Mouse (Mus musculus) embryonic facial prominence, embryonic 12.5 days (tissue): ENCODE measurements around the gene Asgr1. TPM values are rescaled to one million over a fixed set of nuclear protein-coding genes. Genes with fewer than 3 reads are reported as not detected.
A peak's percentile ranks its signal among the peaks of the same experiment; 100 is the strongest.

Experiments used
- ATAC-seq: fragments of 200-750 bp; cut with Nextera tagmentation; 2 replicates; pipeline ENCODE4 v1.8.0; 2017; ENCODE audit not compliant: insufficient number of reproducible peaks, insufficient read depth, low FRiP score, low TSS enrichment
- H3K27ac ChIP-seq: fragments of 300-500 bp; sonication (generic); 2 replicates; pipeline ENCODE4 v1.5.1; 2016; ENCODE audit warnings: mild to moderate bottlenecking
- H3K27me3 ChIP-seq: fragments of 300-500 bp; sonication (generic); 2 replicates; pipeline ENCODE4 v1.6.1; 2016; ENCODE audit warnings: mild to moderate bottlenecking, moderate library complexity
- H3K36me3 ChIP-seq: fragments of 300-500 bp; sonication (generic); 2 replicates; pipeline ENCODE4 v1.6.1; 2016; ENCODE audit warnings: mild to moderate bottlenecking
- H3K4me1 ChIP-seq: fragments of 300-500 bp; sonication (generic); 2 replicates; pipeline ENCODE4 v1.6.1; 2016
- H3K4me2 ChIP-seq: fragments of 300-500 bp; sonication (generic); replicated peaks from 2 replicates; pipeline ENCODE4 v1.6.1; 2016; ENCODE audit warnings: mild to moderate bottlenecking, moderate library complexity
- H3K4me3 ChIP-seq: fragments of 300-500 bp; sonication (generic); 2 replicates; pipeline ENCODE4 v1.5.1; 2016; ENCODE audit warnings: mild to moderate bottlenecking
- H3K9ac ChIP-seq: fragments of 300-500 bp; sonication (generic); 2 replicates; pipeline ENCODE4 v1.6.1; 2016; ENCODE audit warnings: mild to moderate bottlenecking, moderate library complexity
- H3K9me3 ChIP-seq: fragments of 300-500 bp; sonication (generic); 2 replicates; pipeline ENCODE4 v1.6.1; 2016; ENCODE audit warnings: mild to moderate bottlenecking, moderate library complexity
- WGBS: fragments of 180-500 bp; shearing (Covaris S2); methylation state at CpG from one replicate; pipeline ENCODE4 v1.1.7; 2016; 5-methylcytosine and 5-hydroxymethylcytosine counted together
- microRNA counts: library from miRNA; unstranded; fragments of <30 nt; microRNA quantifications from one replicate; lab custom pipeline; 2017
- microRNA-seq: library from miRNA; unstranded; fragments of <30 nt; microRNA quantifications from one replicate; pipeline ENCODE4, GENCODE M21; 2017
- polyA plus RNA-seq: library from polyadenylated mRNA; unstranded; fragments of >200 nt; fragmentation: Nextera tagmentation; extraction: Ambion mirVana; gene quantifications from 2 replicates; pipeline ENCODE4 v1.2.1, GENCODE M21; 2016

Asgr1 gene
- polyA plus RNA-seq, 1 experiment from 2014 or later = 0.51 TPM

GRCm38 (mm10) chr11:70107085-70107484 lies 53.2 kb downstream of the Asgr1 start:
- 64% methylated on average over 8 of the region's 8 CpGs for WGBS
- Histone ChIP-seq H3K4me1 (no peaks in the 10 kb centered on the region), H3K36me3 (no peaks in the 10 kb centered on the region), H3K4me2 (no peak overlapping the region), H3K9ac (no peak overlapping the region), H3K9me3 (no peaks in the 10 kb centered on the region), H3K4me3 (no peak overlapping the region), H3K27me3 (no peaks in the 10 kb centered on the region), H3K27ac (no peak overlapping the region)
- no peak for ATAC-seq

MicroRNAs within 50 kb of the gene (microRNA counts, 519-probe panel; counts per million panel counts)
- microRNA mmu-miR-324-3p (lab: Ali Mortazavi, UCI) (460 counts per million, percentile 65 among the panel's probes with 10 or more counts), microRNA mmu-miR-324-5p (lab: Ali Mortazavi, UCI) (3,757 counts per million, percentile 75 among the panel's probes with 10 or more counts)

Small RNA genes within 50 kb of the gene (microRNA-seq; reads per million reads assigned to microRNA genes)
- gene Mir324 = 4,079 reads per million, percentile 88 among the genes with 10 or more reads in this experiment

Other genes with a start within 250 kb of the Asgr1 start
- 2.9 and 3.0 TPM in 2 replicates for gene Tmem102, start 248.5 kb upstream of the Asgr1 start, polyA plus RNA-seq
- gene Gm39566, start 238.8 kb upstream of the Asgr1 start, polyA plus RNA-seq = not detected in 2 replicates
- gene Spem2, start 235.6 kb upstream of the Asgr1 start, polyA plus RNA-seq = not detected in 2 replicates
- 0.29 and 0.58 TPM in 2 replicates for gene Spem1, start 231.9 kb upstream of the Asgr1 start, polyA plus RNA-seq
- 13.0 and 13.1 TPM in 2 replicates for gene Nlgn2, start 216.3 kb upstream of the Asgr1 start, polyA plus RNA-seq
- 351 and 399 TPM in 2 replicates for gene Tmem256, start 215.6 kb upstream of the Asgr1 start, polyA plus RNA-seq
- 122 and 127 TPM in 2 replicates for gene Plscr3, start 207.7 kb upstream of the Asgr1 start, polyA plus RNA-seq
- gene Tnk1, start 195.4 kb upstream of the Asgr1 start, polyA plus RNA-seq = 2.4 and 2.5 TPM in 2 replicates
- not detected in 2 replicates for gene Tmem95, start 176.1 kb upstream of the Asgr1 start, polyA plus RNA-seq
- 2.9 and 3.0 TPM in 2 replicates for gene Kctd11, start 172.7 kb upstream of the Asgr1 start, polyA plus RNA-seq
- gene Acap1, start 158.5 kb upstream of the Asgr1 start, polyA plus RNA-seq = 0.83 and 1.3 TPM in 2 replicates
- 21.4 and 23.6 TPM in 2 replicates for gene 2810408A11Rik, start 153.1 kb upstream of the Asgr1 start, polyA plus RNA-seq
- 14.2 and 15.9 TPM in 2 replicates for gene Neurl4, start 153.0 kb upstream of the Asgr1 start, polyA plus RNA-seq
- gene Gps2, start 140.2 kb upstream of the Asgr1 start, polyA plus RNA-seq = 84.8 and 92.0 TPM in 2 replicates
- 1,661 and 1,669 TPM in 2 replicates for gene Eif5a, start 132.1 kb upstream of the Asgr1 start, polyA plus RNA-seq
- 10.7 and 11.4 TPM in 2 replicates for gene Ybx2, start 118.3 kb upstream of the Asgr1 start, polyA plus RNA-seq
- 34.2 and 36.1 TPM in 2 replicates for gene Slc2a4, start 105.9 kb upstream of the Asgr1 start, polyA plus RNA-seq
- 29.6 and 32.2 TPM in 2 replicates for gene Cldn7, start 89.3 kb upstream of the Asgr1 start, polyA plus RNA-seq
- gene Ctdnep1, start 72.9 kb upstream of the Asgr1 start, polyA plus RNA-seq = 32.4 and 32.8 TPM in 2 replicates
- gene Elp5, start 71.6 kb upstream of the Asgr1 start, polyA plus RNA-seq = 123 and 130 TPM in 2 replicates
- gene Gabarap, start 62.9 kb upstream of the Asgr1 start, polyA plus RNA-seq = 463 and 471 TPM in 2 replicates
- gene Phf23, start 58.3 kb upstream of the Asgr1 start, polyA plus RNA-seq = 95.1 and 99.1 TPM in 2 replicates
- gene Dvl2, start 53.5 kb upstream of the Asgr1 start, polyA plus RNA-seq = 67.2 and 70.3 TPM in 2 replicates
- 66.8 and 70.4 TPM in 2 replicates for gene Acadvl, start 38.7 kb upstream of the Asgr1 start, polyA plus RNA-seq
- gene Dlg4, start 37.1 kb upstream of the Asgr1 start, polyA plus RNA-seq = 12.6 and 14.9 TPM in 2 replicates
- gene Asgr2, start 38.6 kb downstream of the Asgr1 start, polyA plus RNA-seq = not detected in 2 replicates
- gene Mgl2, start 76.2 kb downstream of the Asgr1 start, polyA plus RNA-seq = 0.41 TPM in 1 of 2 replicates, not detected in the other
- gene Clec10a, start 102.1 kb downstream of the Asgr1 start, polyA plus RNA-seq = 0.29 TPM in 1 of 2 replicates, not detected in the other
- gene Slc16a11, start 158.7 kb downstream of the Asgr1 start, polyA plus RNA-seq = 1.5 and 2.0 TPM in 2 replicates
- 12.8 and 13.3 TPM in 2 replicates for gene Slc16a13, start 167.0 kb downstream of the Asgr1 start, polyA plus RNA-seq
- 10.7 and 10.8 TPM in 2 replicates for gene Bcl6b, start 175.7 kb downstream of the Asgr1 start, polyA plus RNA-seq
- 193 and 202 TPM in 2 replicates for gene 0610010K14Rik, start 183.8 kb downstream of the Asgr1 start, polyA plus RNA-seq
- gene Gm21988, start 185.7 kb downstream of the Asgr1 start, polyA plus RNA-seq = 9.9 and 13.2 TPM in 2 replicates
- 136 and 148 TPM in 2 replicates for gene Rnasek, start 185.8 kb downstream of the Asgr1 start, polyA plus RNA-seq
- 2.9 and 4.0 TPM in 2 replicates for gene Alox12, start 201.3 kb downstream of the Asgr1 start, polyA plus RNA-seq